Mouse (Mus musculus) kidney, embryonic 14.5 days (tissue): ENCODE results near the gene Fmo1. TPM values are rescaled to one million over a fixed set of nuclear protein-coding genes. Genes with fewer than 3 reads are reported as not detected.

Experiments
- ATAC-seq: fragments of 200-750 bp; cut with Nextera tagmentation; 2 replicates; pipeline ENCODE4 v1.8.0; 2017; ENCODE audit warnings: moderate number of reproducible peaks, mild to moderate bottlenecking, moderate TSS enrichment, moderate library complexity; ENCODE audit not compliant: low FRiP score, low TSS enrichment
- H3K27ac ChIP-seq: fragments of 300-500 bp; sonication (generic); 2 replicates; pipeline ENCODE4 v1.5.1; 2014; ENCODE audit warnings: low read depth, mild to moderate bottlenecking, low read length, moderate library complexity, mixed read lengths
- H3K27me3 ChIP-seq: fragments of 300-500 bp; sonication (generic); 2 replicates; pipeline ENCODE4 v1.6.1; 2014; ENCODE audit warnings: mild to moderate bottlenecking, low read length; ENCODE audit not compliant: control insufficient read depth, insufficient read depth
- H3K36me3 ChIP-seq: fragments of 300-500 bp; sonication (generic); 2 replicates; pipeline ENCODE4 v1.6.1; 2014; ENCODE audit warnings: low read length, mixed read lengths; ENCODE audit not compliant: control insufficient read depth, insufficient read depth
- H3K4me1 ChIP-seq: fragments of 300-500 bp; sonication (generic); 2 replicates; pipeline ENCODE4 v1.6.1; 2014; ENCODE audit warnings: low read length, mixed read lengths; ENCODE audit not compliant: control insufficient read depth, insufficient read depth
- H3K4me2 ChIP-seq: fragments of 300-500 bp; sonication (generic); replicated peaks from 2 replicates; pipeline ENCODE4 v1.6.1; 2014; ENCODE audit warnings: low read depth, mild to moderate bottlenecking, low read length
- H3K4me3 ChIP-seq: fragments of 300-500 bp; sonication (generic); 2 replicates; pipeline ENCODE4 v1.5.1; 2014; ENCODE audit warnings: mild to moderate bottlenecking, low read length
- H3K9ac ChIP-seq: fragments of 300-500 bp; sonication (generic); 2 replicates; pipeline ENCODE4 v1.6.1; 2014; ENCODE audit warnings: low read depth, mild to moderate bottlenecking, low read length, moderate library complexity
- H3K9me3 ChIP-seq: fragments of 300-500 bp; sonication (generic); 2 replicates; pipeline ENCODE4 v1.6.1; 2016; ENCODE audit warnings: low read length; ENCODE audit not compliant: control insufficient read depth
- WGBS: fragments of 180-500 bp; shearing (Covaris S2); extraction: QIAGEN DNeasy Blood & Tissue Kit; methylation state at CpG from one replicate; pipeline ENCODE4 v1.1.7; 2014; 5-methylcytosine and 5-hydroxymethylcytosine counted together
- polyA plus RNA-seq: library from polyadenylated mRNA; unstranded; fragments of >200 nt; fragmentation: Nextera tagmentation; extraction: Ambion mirVana; gene quantifications from 2 replicates; pipeline ENCODE4 v1.2.1, GENCODE M21; 2014

The Fmo1 gene
- polyA plus RNA-seq, 1 experiment from 2014 or later: 17.2 TPM

GRCm38 (mm10) chr1:162864816-162865492 lies 1.5 kb downstream of the Fmo1 start:
- no peak overlapping the region for H3K27ac ChIP-seq
- H3K27me3 ChIP-seq: no peaks in the 10 kb centered on the region
- ATAC-seq: no peak
- no peaks in the 10 kb centered on the region for H3K4me1 ChIP-seq
- peaks cover 3% of the 10 kb centered on the region; the same call in 1 of the 2 replicates for H3K9me3 ChIP-seq
- no peak overlapping the region for H3K4me2 ChIP-seq
- no peak overlapping the region for H3K9ac ChIP-seq
- no peak overlapping the region for H3K4me3 ChIP-seq
- 80% methylated on average over 8 of the region's 8 CpGs for WGBS
- no peaks in the 10 kb centered on the region for H3K36me3 ChIP-seq

- Histone ChIP-seq H3K4me3 (no peak overlapping the region), H3K9me3 (peaks cover 3% of the 10 kb centered on the region; the same call in 1 of the 2 replicates), H3K36me3 (no peaks in the 10 kb centered on the region), H3K9ac (no peak overlapping the region), H3K4me2 (no peak overlapping the region), H3K27ac (no peak overlapping the region), H3K27me3 (no peaks in the 10 kb centered on the region), H3K4me1 (no peaks in the 10 kb centered on the region)
- WGBS: 81% methylated on average over 5 of the region's 5 CpGs
- no peak for ATAC-seq
Measured at GRCm38 (mm10) chr1:162864279-162864678, 2.1 kb downstream of the Fmo1 start.

GRCm38 (mm10) chr1:162863579-162863978 lies 2.8 kb downstream of the Fmo1 start:
- Histone ChIP-seq H3K27ac (no peak overlapping the region), H3K36me3 (no peaks in the 10 kb centered on the region), H3K9me3 (peaks cover 3% of the 10 kb centered on the region; the same call in 1 of the 2 replicates), H3K4me2 (no peak overlapping the region), H3K9ac (no peak overlapping the region), H3K4me1 (0 out of 2 replicates have a peak, but pooled peaks cover 5% of the 10 kb centered on the region), H3K4me3 (no peak overlapping the region), H3K27me3 (no peaks in the 10 kb centered on the region)
- no peak for ATAC-seq
- 54% methylated on average over 3 of the region's 3 CpGs for WGBS

- no peak overlapping the region for H3K9ac ChIP-seq
- no peak overlapping the region for H3K27ac ChIP-seq
- H3K4me1 ChIP-seq: 0 out of 2 replicates have a peak, but pooled peaks cover 5% of the 10 kb centered on the region
- H3K4me3 ChIP-seq: no peak overlapping the region
- no peaks in the 10 kb centered on the region for H3K27me3 ChIP-seq
- ATAC-seq: no peak
- H3K36me3 ChIP-seq: no peaks in the 10 kb centered on the region
- H3K9me3 ChIP-seq: no peaks in the 10 kb centered on the region
- 45% methylated on average over 1 of the region's 1 CpGs for WGBS
- no peak overlapping the region for H3K4me2 ChIP-seq
Measured at GRCm38 (mm10) chr1:162862328-162862727, 4.1 kb downstream of the Fmo1 start.

GRCm38 (mm10) chr1:162859996-162860605 lies 6.3 kb downstream of the Fmo1 start:
- H3K27ac ChIP-seq: no peak overlapping the region
- 76% methylated on average over 9 of the region's 9 CpGs for WGBS
- no peaks in the 10 kb centered on the region for H3K36me3 ChIP-seq
- H3K27me3 ChIP-seq: no peaks in the 10 kb centered on the region
- no peak overlapping the region for H3K4me3 ChIP-seq
- 0 out of 2 replicates have a peak, but pooled peaks cover 5% of the 10 kb centered on the region for H3K4me1 ChIP-seq
- H3K9me3 ChIP-seq: no peaks in the 10 kb centered on the region
- no peak overlapping the region for H3K4me2 ChIP-seq
- no peak overlapping the region for H3K9ac ChIP-seq
- 0 out of 2 replicates have a peak, but pooled peaks have one; percentile 36 for ATAC-seq

GRCm38 (mm10) chr1:162859545-162859976 lies 6.8 kb downstream of the Fmo1 start:
- Histone ChIP-seq H3K36me3 (no peaks in the 10 kb centered on the region), H3K4me2 (no peak overlapping the region), H3K9me3 (no peaks in the 10 kb centered on the region), H3K27me3 (no peaks in the 10 kb centered on the region), H3K4me3 (no peak overlapping the region), H3K9ac (no peak overlapping the region), H3K4me1 (0 out of 2 replicates have a peak, but pooled peaks cover 5% of the 10 kb centered on the region), H3K27ac (no peak overlapping the region)
- ATAC-seq: peak; percentile 69; the same call in 1 of the 2 replicates
- WGBS: 52% methylated on average over 10 of the region's 10 CpGs

- no peak overlapping the region; the same call in 1 of the 2 replicates for H3K9ac ChIP-seq
Measured at GRCm38 (mm10) chr1:162858748-162859130, 7.7 kb downstream of the Fmo1 start.

GRCm38 (mm10) chr1:162857766-162858747 lies 8.4 kb downstream of the Fmo1 start:
- H3K27ac ChIP-seq: no peak overlapping the region
- H3K4me3 ChIP-seq: no peak overlapping the region
- WGBS: 70% methylated on average over 18 of the region's 18 CpGs
- no peak overlapping the region; the same call in 1 of the 2 replicates for H3K9ac ChIP-seq
- no peak overlapping the region; the same call in 1 of the 2 replicates for H3K4me2 ChIP-seq
- ATAC-seq: no peak
- no peaks in the 10 kb centered on the region for H3K27me3 ChIP-seq
- no peaks in the 10 kb centered on the region for H3K9me3 ChIP-seq
- no peaks in the 10 kb centered on the region for H3K36me3 ChIP-seq
- H3K4me1 ChIP-seq: 0 out of 2 replicates have a peak, but pooled peaks cover 5% of the 10 kb centered on the region

More at GRCm38 (mm10) chr1:162858748-162859130, 7.7 kb downstream of the Fmo1 start:
- no peaks in the 10 kb centered on the region for H3K27me3 ChIP-seq
- no peaks in the 10 kb centered on the region for H3K9me3 ChIP-seq
- no peak overlapping the region; the same call in 1 of the 2 replicates for H3K4me2 ChIP-seq
- 0 out of 2 replicates have a peak, but pooled peaks cover 5% of the 10 kb centered on the region for H3K4me1 ChIP-seq
- no peaks in the 10 kb centered on the region for H3K36me3 ChIP-seq
- no peak overlapping the region for H3K4me3 ChIP-seq
- 80% methylated on average over 12 of the region's 12 CpGs for WGBS
- peak; percentile 47; the same call in 1 of the 2 replicates for ATAC-seq
- no peak overlapping the region for H3K27ac ChIP-seq
